ENCODE assay signal across 13 mouse cellular contexts in genomic region chr14:28514171-28514570, GRCm38 (mm10). TPM values are rescaled to one million over a fixed set of nuclear protein-coding genes. Genes with fewer than 3 reads are reported as not detected.
DNase-seq lines count a peak whose midpoint lies in the region; ATAC-seq and TF ChIP-seq lines count a peak whose summit lies in the region.
"Had no signal": no experiment of that assay in that cellular context is flagged by ENCODE, and none has a peak within 500 bp of the region (broad histone marks: within the 10 kb centered on the region; RNA-seq: fewer than 3 reads in every experiment).

No protein-coding gene starts in this region.

- H3K4me2 ChIP-seq in intestine, embryonic 14.5 days (ENCODE audit: low read length): peak overlapping the region; percentile 6; the same call in 1 of the 2 replicates
- H3K4me2 ChIP-seq in intestine, postnatal 0 days (replicated peaks; ENCODE audit: low read depth): no peak overlapping the region
- peak overlapping the region; percentile 88 for H3K4me2 ChIP-seq in embryonic facial prominence, embryonic 12.5 days (replicated peaks)
- H3K4me2 ChIP-seq in hindbrain, embryonic 13.5 days: peak overlapping the region; percentile 90
- peak overlapping the region; percentile 82 for H3K4me2 ChIP-seq in limb, embryonic 14.5 days (replicated peaks; ENCODE audit: low read depth, low read length, severe bottlenecking)
- H3K4me2 ChIP-seq: heart, embryonic 12.5 days had no signal

- DNase-seq in intestine, embryonic 14.5 days (ENCODE audit: low spot score): no peak
- no peak for DNase-seq in limb, embryonic 14.5 days (ENCODE audit: low spot score)
- no peak for DNase-seq in right cerebral cortex, adult 2 months (ENCODE audit: low spot score in 2 of 2)
- DNase-seq in cerebellum, postnatal 25 days: no peak
- DNase-seq: adrenal gland, postnatal 10 days; B cell, adult 2 months; cerebellum, adult 9-10 months; lung, adult 18-20 months had no signal

- 59% methylated on average over 2 of the region's 2 CpGs for WGBS in intestine, embryonic 14.5 days
- 63% methylated on average over 2 of the region's 2 CpGs for WGBS in intestine, postnatal 0 days
- 38% methylated on average over 2 of the region's 2 CpGs for WGBS in embryonic facial prominence, embryonic 12.5 days
- WGBS in hindbrain, embryonic 13.5 days: 27% methylated on average over 2 of the region's 2 CpGs
- 41% methylated on average over 2 of the region's 2 CpGs for WGBS in limb, embryonic 14.5 days

- no peak overlapping the region for H3K9ac ChIP-seq in intestine, embryonic 14.5 days (ENCODE audit: low read length)
- H3K9ac ChIP-seq in intestine, postnatal 0 days (ENCODE audit: low read depth, low read length): no peak overlapping the region
- H3K9ac ChIP-seq in embryonic facial prominence, embryonic 12.5 days: peak overlapping the region; percentile 41
- peak overlapping the region; percentile 16 for H3K9ac ChIP-seq in hindbrain, embryonic 13.5 days
- peak overlapping the region; percentile 98 for H3K9ac ChIP-seq in limb, embryonic 14.5 days (ENCODE audit: low read depth, low read length, severe bottlenecking)
- H3K9ac ChIP-seq: heart, embryonic 12.5 days had no signal

- H3K4me3 ChIP-seq in intestine, embryonic 14.5 days (ENCODE audit: low read depth, low read length): 0 out of 2 replicates have a peak overlapping the region, but pooled peaks have one; percentile 0
- no peak overlapping the region for H3K4me3 ChIP-seq in intestine, postnatal 0 days (ENCODE audit: low read depth, low read length)
- H3K4me3 ChIP-seq in embryonic facial prominence, embryonic 12.5 days: peak overlapping the region; percentile 33
- H3K4me3 ChIP-seq in hindbrain, embryonic 13.5 days: peak overlapping the region; percentile 63; the same call in 1 of the 2 replicates
- peak overlapping the region; percentile 87 for H3K4me3 ChIP-seq in limb, embryonic 14.5 days (replicated peaks; ENCODE audit: low read length)
- H3K4me3 ChIP-seq: heart, embryonic 12.5 days had no signal

- no peak for TF ChIP-seq POLR2A in limb, embryonic 14.5 days (IDR thresholded peaks at IDR 0.05; ENCODE audit: borderline replicate concordance, extremely low read depth, insufficient read depth, insufficient read length)

- H3K36me3 ChIP-seq in intestine, embryonic 14.5 days (ENCODE audit: control insufficient read depth, insufficient read depth, low read length): peaks cover 47% of the 10 kb centered on the region
- H3K36me3 ChIP-seq in intestine, postnatal 0 days (ENCODE audit: control insufficient read depth, insufficient read depth): no peaks in the 10 kb centered on the region; the same call in 1 of the 2 replicates
- H3K36me3 ChIP-seq in embryonic facial prominence, embryonic 12.5 days: peaks cover 37% of the 10 kb centered on the region
- H3K36me3 ChIP-seq in hindbrain, embryonic 13.5 days: 0 out of 2 replicates have a peak, but pooled peaks cover 3% of the 10 kb centered on the region
- H3K36me3 ChIP-seq in limb, embryonic 14.5 days (ENCODE audit: control insufficient read depth, insufficient read depth, low read length): peaks cover 86% of the 10 kb centered on the region

- H3K4me1 ChIP-seq in intestine, embryonic 14.5 days (replicated peaks; ENCODE audit: control insufficient read depth, insufficient read depth, low read length): peaks cover 2% of the 10 kb centered on the region; the same call in 1 of the 2 replicates
- H3K4me1 ChIP-seq in intestine, postnatal 0 days (replicated peaks; ENCODE audit: control insufficient read depth, insufficient read depth, low read length): 0 out of 2 replicates have a peak, but pooled peaks cover 6% of the 10 kb centered on the region
- H3K4me1 ChIP-seq in embryonic facial prominence, embryonic 12.5 days: peaks cover 24% of the 10 kb centered on the region; the same call in 1 of the 2 replicates
- H3K4me1 ChIP-seq in hindbrain, embryonic 13.5 days (replicated peaks): peaks cover 51% of the 10 kb centered on the region
- peaks cover 15% of the 10 kb centered on the region for H3K4me1 ChIP-seq in limb, embryonic 14.5 days (ENCODE audit: control insufficient read depth, insufficient read depth, low read length)

- ATAC-seq in intestine, embryonic 14.5 days (replicated peaks; ENCODE audit: low FRiP score, low TSS enrichment, low read depth): no peak
- ATAC-seq in intestine, postnatal 0 days: no peak
- no peak for ATAC-seq in embryonic facial prominence, embryonic 12.5 days (ENCODE audit: insufficient number of reproducible peaks, insufficient read depth, low FRiP score, low TSS enrichment)
- no peak for ATAC-seq in hindbrain, embryonic 13.5 days (ENCODE audit: low FRiP score)
- no peak for ATAC-seq in limb, embryonic 14.5 days (ENCODE audit: low FRiP score, low read depth)
- ATAC-seq: intestine, embryonic 16.5 days had no signal

- no peak for TF ChIP-seq CTCF in intestine, postnatal 0 days (IDR thresholded peaks at IDR 0.05; ENCODE audit: low read depth)

- peaks cover 8% of the 10 kb centered on the region for H3K27me3 ChIP-seq in intestine, embryonic 14.5 days (replicated peaks; ENCODE audit: control insufficient read depth, insufficient read depth, low read length)
- peaks cover 38% of the 10 kb centered on the region for H3K27me3 ChIP-seq in intestine, postnatal 0 days (replicated peaks; ENCODE audit: control insufficient read depth, insufficient read depth, low read length)
- H3K27me3 ChIP-seq in embryonic facial prominence, embryonic 12.5 days: no peaks in the 10 kb centered on the region
- H3K27me3 ChIP-seq in hindbrain, embryonic 13.5 days: peaks cover 43% of the 10 kb centered on the region
- H3K27me3 ChIP-seq in limb, embryonic 14.5 days (ENCODE audit: control insufficient read depth, insufficient read depth, low read length): no peaks in the 10 kb centered on the region
- H3K27me3 ChIP-seq: heart, embryonic 12.5 days had no signal

- no peaks in the 10 kb centered on the region for H3K9me3 ChIP-seq in intestine, embryonic 14.5 days (ENCODE audit: control insufficient read depth, low read length)
- H3K9me3 ChIP-seq in intestine, postnatal 0 days (ENCODE audit: control insufficient read depth): no peaks in the 10 kb centered on the region
- H3K9me3 ChIP-seq in embryonic facial prominence, embryonic 12.5 days: no peaks in the 10 kb centered on the region
- no peaks in the 10 kb centered on the region for H3K9me3 ChIP-seq in hindbrain, embryonic 13.5 days
- H3K9me3 ChIP-seq in limb, embryonic 14.5 days (ENCODE audit: control insufficient read depth, low read length): no peaks in the 10 kb centered on the region
- H3K9me3 ChIP-seq: heart, embryonic 12.5 days had no signal

- H3K27ac ChIP-seq in intestine, embryonic 14.5 days (ENCODE audit: low read depth): no peak overlapping the region
- H3K27ac ChIP-seq in intestine, postnatal 0 days (ENCODE audit: low read depth, low read length): no peak overlapping the region
- H3K27ac ChIP-seq in embryonic facial prominence, embryonic 12.5 days: 0 out of 2 replicates have a peak overlapping the region, but pooled peaks have one; percentile 36
- H3K27ac ChIP-seq in hindbrain, embryonic 13.5 days: no peak overlapping the region
- peak overlapping the region; percentile 35; the same call in 1 of the 2 replicates for H3K27ac ChIP-seq in limb, embryonic 14.5 days (replicated peaks; ENCODE audit: low read depth, low read length)

RNA-seq across cellular contexts. Expression of gene Wnt5a, which starts 9.6 kb away (rescaled TPM):
- polyA plus RNA-seq in intestine, embryonic 14.5 days (2014; fragmentation: Nextera tagmentation; extraction: Ambion mirVana): 37.0 and 49.8 TPM in 2 replicates
- polyA plus RNA-seq in intestine, postnatal 0 days (2015; fragmentation: Nextera tagmentation; extraction: Ambion mirVana): 11.6 and 12.0 TPM in 2 replicates
- polyA plus RNA-seq in embryonic facial prominence, embryonic 12.5 days (2016; fragmentation: Nextera tagmentation; extraction: Ambion mirVana): 91.5 and 117 TPM in 2 replicates
- 25.4 and 35.4 TPM in 2 replicates for polyA plus RNA-seq in hindbrain, embryonic 13.5 days (2015; fragmentation: Nextera tagmentation; extraction: Ambion mirVana)
- 103 and 115 TPM in 2 replicates for polyA plus RNA-seq in limb, embryonic 14.5 days (2012; rRNA removed)
- polyA plus RNA-seq in limb, embryonic 14.5 days (2014; fragmentation: Nextera tagmentation; extraction: Ambion mirVana): 108 and 131 TPM in 2 replicates

Comparison
In these comparisons a context has a peak if more than half of its experiments do, and no peak if none do; other contexts are left out.
1. H3K27ac ChIP-seq: peak in embryonic facial prominence, embryonic 12.5 days (single experiment) and limb, embryonic 14.5 days (single experiment); none in intestine, embryonic 14.5 days (single experiment), intestine, postnatal 0 days (single experiment) and hindbrain, embryonic 13.5 days (single experiment).
2. H3K9ac ChIP-seq: peak in embryonic facial prominence, embryonic 12.5 days (single experiment), hindbrain, embryonic 13.5 days (single experiment) and limb, embryonic 14.5 days (single experiment); none in intestine, embryonic 14.5 days (single experiment) and intestine, postnatal 0 days (single experiment).